1 mouse cellular context compared by ENCODE assay signal in the genomic region with DNA sequence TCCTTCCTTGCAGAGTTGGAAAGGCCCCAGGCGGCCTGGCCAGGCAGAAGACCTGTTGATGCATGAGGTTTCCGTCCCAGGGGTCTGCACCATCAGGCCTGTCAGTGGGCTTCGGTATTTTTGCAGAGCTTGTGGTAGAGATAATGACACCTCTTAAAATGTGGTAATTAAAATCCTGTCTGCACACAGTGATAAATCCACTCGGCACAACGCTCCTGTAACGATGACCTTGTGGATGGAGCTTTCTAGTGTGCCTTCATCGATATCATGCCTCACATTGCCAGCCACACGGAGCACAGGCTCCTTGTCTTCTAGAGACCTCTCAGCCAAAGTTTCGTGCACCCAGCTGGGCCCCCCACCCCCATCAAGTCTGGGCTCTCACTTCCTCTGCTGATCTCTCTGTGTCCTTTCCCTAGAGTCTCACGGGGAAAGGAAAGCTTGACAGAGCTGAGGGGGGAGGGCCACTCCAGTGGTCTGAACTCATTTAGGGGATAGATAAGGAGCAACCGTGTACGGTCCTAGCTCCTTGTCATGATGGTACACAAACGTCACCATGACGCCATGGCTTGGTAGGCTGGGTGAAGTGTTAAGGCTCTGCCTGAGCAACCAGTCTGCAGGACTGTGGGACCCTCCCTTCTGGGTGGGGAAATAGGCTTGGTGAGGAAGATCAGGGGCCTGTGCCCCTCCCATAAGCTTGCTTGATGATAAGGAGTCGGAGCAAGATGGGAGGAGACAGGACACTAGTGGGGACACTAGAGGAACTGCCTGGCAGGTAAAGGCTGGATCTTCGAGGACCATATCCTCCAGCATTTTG.
A peak's percentile ranks its signal among the peaks of the same experiment; 100 is the strongest.
TF ChIP-seq lines count a peak whose summit lies in the region.

No protein-coding gene starts in this region.

TF ChIP-seq in CH12.LX, 34 proteins besides CTCF, POLR2A, EP300 and RAD21 (continued from another document):
- TF ChIP-seq TBP (conservative IDR thresholded peaks at IDR 0.05; ENCODE audit: low read depth, low read length) = no peak
- TF ChIP-seq GABPA (IDR thresholded peaks at IDR 0.05; ENCODE audit: insufficient replicate concordance, low read depth, low read length) = no peak
- no peak for TF ChIP-seq MXI1 (IDR thresholded peaks at IDR 0.05; ENCODE audit: low read depth, low read length)
- 0 out of 2 replicates have a peak, but pooled peaks have one; percentile 19 for TF ChIP-seq MAZ (IDR thresholded peaks at IDR 0.05; ENCODE audit: low read depth, low read length)
- TF ChIP-seq TCF12 (IDR thresholded peaks at IDR 0.05; ENCODE audit: low read depth, low read length) = peak; percentile 64
- TF ChIP-seq POLR2AphosphoS2 (IDR thresholded peaks at IDR 0.05; ENCODE audit: low read depth, low read length) = no peak
- TF ChIP-seq CHD2 (IDR thresholded peaks at IDR 0.05; ENCODE audit: low read length) = peak; percentile 88
- TF ChIP-seq ZKSCAN1 (IDR thresholded peaks at IDR 0.05; ENCODE audit: borderline replicate concordance, low read depth, low read length) = no peak
- TF ChIP-seq JUN (IDR thresholded peaks at IDR 0.05; ENCODE audit: insufficient read depth, low read depth, low read length) = no peak
- TF ChIP-seq JUND (conservative IDR thresholded peaks at IDR 0.05; ENCODE audit: low read depth, low read length) = no peak
- TF ChIP-seq NRF1 (IDR thresholded peaks at IDR 0.05; ENCODE audit: low read depth, low read length) = no peak
- TF ChIP-seq PAX5 (IDR thresholded peaks at IDR 0.05; ENCODE audit: low read length) = no peak
